Mouse (Mus musculus): ENCODE data around the gene Ubxn7.
"Not testable (repeated sequence)": the region's sequence is repeated elsewhere in the genome, so short reads cannot be mapped to it uniquely, and the experiment has no call there.

The Ubxn7 gene

DNA sequence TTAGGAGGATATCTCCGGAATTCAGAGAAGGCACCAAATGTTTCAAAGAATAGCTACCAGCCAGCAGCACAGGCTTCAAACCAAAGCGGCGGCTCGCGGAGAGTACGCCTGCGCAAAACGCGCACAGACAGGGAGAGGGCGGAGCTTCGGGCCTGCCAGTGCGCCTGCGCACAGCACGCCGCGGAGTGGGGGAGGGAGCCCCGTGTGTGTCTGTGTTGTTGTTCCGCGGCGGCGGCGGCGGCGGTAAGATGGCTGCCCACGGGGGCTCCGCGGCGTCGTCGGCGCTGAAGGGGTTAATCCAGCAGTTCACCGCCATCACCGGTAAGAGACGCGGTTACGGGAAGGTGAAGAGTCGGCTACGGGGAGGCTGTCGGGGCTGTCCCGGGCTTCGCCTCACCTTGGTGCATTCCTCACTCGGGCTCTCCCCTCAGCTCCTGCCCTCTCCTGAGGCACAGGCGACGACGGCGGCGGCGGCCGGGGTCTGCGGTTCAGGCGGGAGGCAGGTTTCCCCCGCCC, at the start of gene Ubxn7:
Gene Ubxn7 (plus strand): TSS at position 218 of the 516 bp plus-strand sequence.
- peak; percentile 98 for DNase-seq (ENCODE audit: low spot score in 2 of 2)

DNA sequence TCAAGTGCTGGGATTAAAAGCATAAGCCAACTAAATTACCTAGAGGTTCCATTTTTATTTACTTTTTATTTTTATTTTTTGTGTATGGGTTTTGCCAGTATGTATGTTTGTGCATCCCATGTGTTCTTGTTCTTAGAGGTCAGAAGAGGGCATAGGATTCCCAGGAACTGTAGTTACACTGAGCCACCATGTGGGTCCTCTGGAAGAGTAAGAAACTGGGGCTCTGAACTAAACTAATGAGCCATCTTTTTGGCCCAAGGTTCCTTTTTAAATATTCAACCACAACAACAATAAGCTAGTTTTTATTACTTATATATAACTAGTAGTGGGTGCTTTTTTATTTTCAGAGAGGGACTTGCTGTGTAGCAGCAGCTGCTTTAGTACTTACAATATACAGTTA, 49.4 kb upstream of the Ubxn7 start:
- no peak for DNase-seq (ENCODE audit: low spot score in 2 of 2)

DNA sequence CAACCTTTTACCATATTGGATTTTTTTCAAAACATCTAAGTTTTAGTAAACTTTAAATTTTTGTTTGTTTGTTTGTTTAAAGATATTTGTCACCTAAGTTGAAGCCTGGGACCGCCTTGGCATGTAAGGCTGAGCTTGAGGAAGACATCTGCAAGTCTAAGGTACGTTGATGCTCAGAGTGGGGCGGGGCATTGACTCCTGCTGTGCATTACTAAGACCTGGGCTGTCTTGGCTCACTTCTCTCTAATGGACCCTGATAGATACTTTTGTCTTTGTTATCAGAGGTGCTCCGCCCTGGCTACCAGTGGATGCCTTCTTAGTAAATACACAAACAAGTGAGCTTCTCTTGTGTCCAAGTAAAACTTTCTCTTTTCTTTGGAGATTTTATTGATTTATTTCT, 40.2 kb upstream of the Ubxn7 start:
- DNase-seq (ENCODE audit: low spot score in 2 of 2): no peak

DNA sequence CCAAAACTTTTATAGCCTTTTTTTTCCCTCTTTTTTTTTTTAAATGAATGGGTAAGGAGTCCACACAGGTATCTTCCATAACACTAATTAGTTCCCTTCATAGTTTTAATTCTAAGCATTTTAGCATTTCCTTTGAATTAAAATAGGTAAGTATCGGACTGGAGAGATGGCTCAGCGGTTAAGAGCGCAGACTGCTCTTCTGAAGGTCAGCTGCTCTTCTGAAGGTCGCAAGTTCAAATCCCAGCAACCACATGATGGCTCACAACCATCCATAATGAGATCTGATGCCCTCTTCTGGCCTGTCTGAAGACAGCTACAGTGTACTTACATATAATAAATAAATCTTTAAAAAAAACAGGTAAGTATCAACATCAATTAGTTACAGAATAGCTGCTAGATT, 32.4 kb upstream of the Ubxn7 start:
- not testable (repeated sequence) for DNase-seq (ENCODE audit: low spot score in 2 of 2)

DNA sequence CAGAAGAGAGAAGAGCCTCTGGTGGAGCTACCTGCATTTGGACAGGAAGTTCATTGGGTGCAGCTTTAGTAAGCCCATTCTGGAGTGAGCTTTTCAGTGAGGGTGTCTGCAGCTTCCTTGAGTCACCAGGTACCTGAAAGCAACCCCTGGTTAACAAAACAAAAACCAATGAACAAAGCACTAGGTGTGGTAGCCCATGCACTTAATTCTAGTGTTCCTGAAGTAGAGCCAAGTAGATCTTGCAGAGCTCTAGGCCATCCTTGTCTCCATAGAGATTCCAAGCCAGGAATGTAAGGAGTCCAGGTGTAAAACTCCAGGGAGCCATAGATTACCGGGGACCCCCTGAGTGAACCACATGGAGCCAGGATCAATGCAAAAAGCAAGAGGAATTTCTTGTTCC, 29.0 kb upstream of the Ubxn7 start:
- no peak for DNase-seq (ENCODE audit: low spot score in 2 of 2)

DNA sequence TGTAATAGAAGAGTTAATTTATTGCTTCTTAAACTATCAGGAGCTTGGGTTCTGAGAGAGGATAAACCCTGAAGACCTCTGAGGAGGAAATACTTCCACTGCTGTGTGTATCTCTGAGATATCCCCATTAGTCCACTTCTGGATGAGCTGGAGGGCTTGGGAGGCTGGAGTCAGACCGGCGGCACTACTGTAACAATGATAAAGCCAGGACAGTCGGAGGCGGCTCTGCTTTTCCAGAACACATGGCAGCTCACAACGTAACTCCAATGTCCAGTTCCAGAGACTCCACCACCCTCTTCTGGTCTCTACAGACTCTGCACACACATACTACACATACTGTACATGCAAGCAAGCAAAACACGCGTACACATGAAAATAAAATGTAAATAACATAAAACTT, 28.2 kb upstream of the Ubxn7 start:
- DNase-seq (ENCODE audit: low spot score in 2 of 2): no peak

DNA sequence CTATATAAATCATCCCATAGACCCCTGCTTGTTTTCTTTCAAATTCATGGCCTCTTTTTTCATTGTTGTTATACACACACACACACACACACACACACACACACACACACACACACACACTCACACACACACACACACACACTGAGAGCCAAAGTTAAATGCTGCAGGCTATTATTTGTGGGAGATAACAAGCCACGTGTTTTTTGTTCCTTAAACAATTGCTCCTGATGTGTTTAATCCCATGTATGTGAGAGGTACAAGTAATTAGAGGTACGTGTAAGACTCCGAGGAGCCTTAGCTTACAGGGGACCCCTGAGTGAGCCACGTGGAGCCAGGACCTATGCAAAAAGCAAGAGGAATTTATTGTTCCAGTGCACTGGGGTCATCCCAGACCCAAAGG, 20.1 kb upstream of the Ubxn7 start:
- no peak for DNase-seq (ENCODE audit: low spot score in 2 of 2)

DNA sequence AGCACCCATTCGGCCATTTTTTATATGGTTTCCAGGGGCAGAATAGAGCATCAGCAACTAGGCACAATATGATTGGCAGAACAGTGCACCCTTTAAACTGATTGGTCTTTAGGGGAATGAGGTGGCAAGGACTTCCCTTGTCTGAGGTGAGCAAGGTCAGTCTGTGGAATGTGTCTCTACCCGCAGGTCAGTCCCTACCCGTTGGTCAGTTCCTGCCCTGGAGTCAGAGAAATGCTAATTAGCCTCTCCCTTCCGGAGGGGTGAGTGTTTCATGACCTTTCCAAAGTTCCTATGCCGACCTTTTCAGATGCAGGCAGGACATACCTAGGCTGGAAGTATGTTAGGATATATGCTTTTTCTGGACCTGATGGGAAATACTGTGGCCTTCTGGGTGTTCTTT, 19.7 kb upstream of the Ubxn7 start:
- no peak for DNase-seq (ENCODE audit: low spot score in 2 of 2)

DNA sequence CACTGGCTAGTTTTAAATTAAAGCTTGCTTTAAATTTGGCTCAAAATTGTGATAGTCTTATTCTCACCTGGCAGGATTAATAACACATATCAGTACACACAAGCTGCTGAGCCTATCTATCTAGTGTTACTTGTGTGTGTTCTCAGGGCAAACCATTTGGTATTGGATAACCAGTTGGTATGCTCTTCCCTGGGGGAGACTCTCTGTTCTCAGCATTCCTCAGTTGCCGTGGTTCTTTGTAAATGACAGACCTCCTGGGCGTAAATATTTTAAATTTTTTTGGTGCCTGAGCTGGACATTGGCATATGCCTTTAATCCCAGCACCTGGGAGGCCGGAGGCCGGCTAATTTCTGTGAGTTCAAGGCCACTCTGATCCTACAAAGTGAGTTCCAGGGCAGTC, 19.2 kb upstream of the Ubxn7 start:
- no peak for DNase-seq (ENCODE audit: low spot score in 2 of 2)

DNA sequence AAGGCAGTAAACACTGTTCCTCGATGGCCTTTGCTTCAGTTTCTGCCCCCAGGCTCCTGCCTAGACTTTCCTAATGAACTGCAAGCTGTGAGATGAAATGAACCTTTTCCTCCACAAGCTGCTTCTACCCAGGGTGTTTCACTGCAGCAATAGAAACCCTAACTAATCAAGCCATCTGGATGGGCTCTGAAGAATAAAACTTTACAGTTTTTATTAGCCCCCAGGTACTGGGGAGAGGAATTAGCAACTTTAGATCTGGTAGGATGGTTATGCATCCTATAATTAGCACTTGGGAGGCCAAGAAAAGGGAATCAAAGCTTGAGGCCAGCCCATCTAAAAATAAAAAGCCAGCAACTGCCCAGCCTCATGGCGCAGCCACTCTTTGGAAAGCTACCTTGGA, 15.5 kb upstream of the Ubxn7 start:
- DNase-seq (ENCODE audit: low spot score in 2 of 2): no peak

DNA sequence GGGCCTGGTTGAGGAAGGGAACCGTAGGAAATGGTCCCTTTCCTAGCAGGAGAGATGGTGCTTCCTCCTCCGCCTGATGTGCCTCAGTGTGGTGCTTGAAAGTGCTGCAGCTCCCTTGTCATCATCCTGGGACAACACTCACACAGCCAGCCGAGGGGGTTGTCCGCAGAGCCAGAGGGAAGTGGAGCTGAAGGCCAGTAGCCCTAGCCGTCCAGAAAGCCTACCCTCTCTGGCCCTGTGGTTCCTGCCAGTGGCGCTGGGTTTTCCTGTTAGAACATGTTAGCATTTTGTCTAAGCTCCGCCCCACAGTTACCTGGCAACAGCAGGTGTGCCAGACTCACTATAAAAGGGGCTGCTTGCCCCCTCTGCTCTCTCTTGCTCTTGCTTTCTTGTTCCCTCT, 8.1 kb upstream of the Ubxn7 start:
- DNase-seq (ENCODE audit: low spot score in 2 of 2): no peak

DNA sequence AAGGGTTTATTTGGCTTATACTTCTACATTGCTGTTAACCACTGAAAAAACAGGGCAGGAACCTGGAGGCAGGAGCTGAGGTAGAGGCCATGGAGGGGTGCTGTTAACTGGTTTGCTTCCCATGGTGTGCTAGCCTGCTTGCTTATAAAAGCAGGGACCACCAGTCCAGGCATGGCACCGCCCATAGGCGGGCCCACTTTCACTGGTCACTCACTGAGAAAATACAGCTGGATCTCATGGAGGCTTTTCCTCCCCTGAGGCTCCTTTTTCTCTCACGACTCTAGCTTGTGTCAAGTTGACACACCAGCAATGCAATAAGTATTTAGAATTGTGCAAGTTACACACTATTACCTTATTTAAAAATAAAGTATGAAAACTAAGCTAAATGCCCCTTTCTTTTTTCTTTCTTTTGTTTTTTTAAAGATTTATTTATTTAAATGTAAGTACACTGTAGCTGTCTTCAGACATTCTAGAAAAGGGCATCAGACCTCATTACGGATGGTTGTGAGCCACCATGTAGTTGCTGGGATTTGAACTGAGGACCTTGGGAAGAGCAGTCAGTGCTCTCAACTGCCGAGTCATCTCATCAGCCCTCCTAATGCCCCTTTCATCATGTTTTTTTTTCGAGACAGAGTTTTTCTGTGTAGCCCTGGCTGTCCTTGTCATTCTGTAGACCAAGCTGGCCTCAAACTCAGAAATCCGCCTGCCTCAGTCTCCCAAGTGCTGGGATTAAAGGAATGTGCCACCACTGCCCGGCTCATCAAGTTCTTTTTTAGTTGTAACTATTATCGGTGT, 984 bp upstream of the Ubxn7 start:
- DNase-seq (ENCODE audit: low spot score in 2 of 2): no peak

DNA sequence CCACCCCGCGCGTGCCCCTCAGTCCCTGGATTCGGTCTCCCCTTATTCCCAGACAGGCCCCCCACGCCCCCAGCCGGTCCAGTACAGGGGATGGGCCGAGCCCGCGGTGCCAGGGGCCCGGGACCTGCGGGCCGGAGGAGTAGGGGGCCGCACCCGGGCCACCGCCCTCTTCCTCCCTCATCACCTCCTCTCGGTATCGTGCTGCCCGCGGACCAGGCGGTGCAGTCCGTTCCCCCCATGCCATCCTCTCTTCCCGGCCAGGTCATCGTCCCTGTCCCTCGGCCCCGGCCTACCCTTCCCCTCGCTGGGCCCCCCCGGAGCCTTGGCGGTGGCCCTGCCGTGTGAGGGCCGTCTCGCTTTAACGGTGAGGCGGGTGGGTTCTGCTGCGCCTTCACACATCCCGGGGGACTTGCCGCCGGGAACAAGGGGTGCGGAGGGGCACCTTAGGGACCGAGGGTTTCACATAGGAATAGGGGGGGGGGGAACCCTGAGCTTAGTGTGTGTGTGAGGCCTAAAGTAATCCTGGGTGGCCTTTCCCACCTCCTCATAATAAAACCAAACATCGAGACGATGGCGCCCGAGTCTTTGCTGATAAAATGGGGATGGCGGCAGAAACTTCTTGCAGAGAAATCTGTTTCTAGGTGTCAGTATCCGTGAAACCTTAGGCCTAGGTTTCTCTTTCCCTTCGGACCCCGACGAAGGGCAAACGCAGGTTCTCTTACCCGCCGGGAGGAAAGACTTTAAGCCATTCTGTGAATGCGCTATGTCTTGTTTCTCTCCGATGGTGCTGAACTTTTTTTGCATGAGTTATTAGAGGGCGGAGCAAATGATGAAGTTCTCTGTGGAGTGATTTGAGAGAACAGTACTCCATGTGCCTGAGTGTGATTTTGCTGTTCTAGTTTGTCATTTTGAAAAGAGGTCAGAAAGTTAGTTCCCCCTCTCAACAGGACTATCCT, 777 bp downstream of the Ubxn7 start:
- peak; percentile 32 to 46 for DNase-seq (ENCODE audit: low spot score in 2 of 2)

DNA sequence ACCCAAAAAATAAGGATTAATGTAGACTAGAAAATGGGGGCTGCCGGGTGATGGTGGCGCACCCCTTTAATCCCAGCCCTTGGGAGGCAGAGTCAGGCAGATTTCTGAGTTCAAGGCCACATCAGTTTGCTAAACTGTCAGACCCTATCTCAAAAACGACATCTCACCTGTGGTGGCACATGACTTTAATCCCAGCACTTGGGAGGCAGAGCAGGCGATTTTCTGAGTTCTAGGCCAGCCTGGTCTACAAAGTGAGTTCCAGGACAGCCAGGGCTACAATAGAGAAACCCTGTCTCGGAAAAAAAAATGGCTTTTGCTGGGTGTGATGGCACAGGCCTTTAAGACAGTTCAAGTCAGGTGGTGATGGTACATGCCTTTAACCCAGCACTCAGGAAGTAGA, 3.1 kb downstream of the Ubxn7 start:
- DNase-seq (ENCODE audit: low spot score in 2 of 2): no peak

DNA sequence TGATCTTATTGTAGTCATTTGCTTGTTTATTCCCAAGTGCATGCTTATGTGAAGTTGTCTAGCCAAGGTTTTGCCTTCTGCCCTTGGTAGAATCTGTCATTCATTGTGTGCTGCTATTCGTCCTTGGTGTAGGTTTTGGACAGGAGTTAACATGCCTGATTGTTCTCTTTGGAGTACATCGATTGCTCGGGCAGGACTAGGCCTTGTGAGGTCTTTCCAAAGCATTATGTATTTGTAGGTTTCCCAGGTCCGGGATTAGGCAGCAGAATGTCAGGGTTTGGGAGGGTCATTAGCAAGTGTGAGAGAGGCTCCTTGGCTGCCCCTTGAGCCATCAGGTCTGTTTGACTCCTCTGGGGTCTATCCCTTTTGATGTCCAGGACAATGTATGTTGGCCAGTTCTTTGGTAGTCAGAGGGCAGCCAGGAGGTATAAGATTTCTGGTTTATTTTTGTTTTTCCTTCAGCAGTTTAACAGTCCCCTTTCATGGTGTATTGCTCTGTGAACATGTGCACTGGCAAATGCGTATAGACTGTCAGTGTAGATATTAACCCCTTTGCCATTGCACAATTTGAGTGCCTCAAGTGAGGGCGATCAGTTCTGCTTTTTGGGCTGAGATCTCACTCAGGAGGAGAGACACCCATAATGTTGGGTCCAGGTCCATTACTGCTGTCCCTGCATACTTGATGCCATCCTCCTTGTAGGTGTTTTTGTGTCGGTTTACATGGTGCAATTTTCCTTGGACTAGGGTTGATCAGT, 4.1 kb downstream of the Ubxn7 start:
- no peak for DNase-seq (ENCODE audit: low spot score in 2 of 2)

DNA sequence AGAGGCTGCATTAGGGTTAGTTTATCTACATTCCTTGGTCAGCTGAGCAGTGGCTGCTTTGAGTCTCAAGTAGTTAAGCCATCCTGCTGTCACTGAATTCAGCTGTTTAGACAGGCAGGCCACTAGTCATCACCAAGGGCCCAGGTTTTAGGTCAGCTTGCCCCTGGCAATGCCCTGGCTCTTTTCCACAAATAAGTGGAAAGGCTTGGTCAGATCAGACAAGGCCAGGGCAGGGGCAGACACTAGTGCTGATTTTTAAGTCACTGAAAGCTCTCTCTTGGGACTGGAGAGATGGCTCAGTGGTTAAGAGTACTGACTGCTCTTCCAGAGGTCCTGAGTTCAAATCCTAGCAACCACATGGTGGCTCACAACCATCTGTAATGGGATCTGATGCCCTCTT, 4.9 kb downstream of the Ubxn7 start:
- DNase-seq (ENCODE audit: low spot score in 2 of 2): no peak

DNA sequence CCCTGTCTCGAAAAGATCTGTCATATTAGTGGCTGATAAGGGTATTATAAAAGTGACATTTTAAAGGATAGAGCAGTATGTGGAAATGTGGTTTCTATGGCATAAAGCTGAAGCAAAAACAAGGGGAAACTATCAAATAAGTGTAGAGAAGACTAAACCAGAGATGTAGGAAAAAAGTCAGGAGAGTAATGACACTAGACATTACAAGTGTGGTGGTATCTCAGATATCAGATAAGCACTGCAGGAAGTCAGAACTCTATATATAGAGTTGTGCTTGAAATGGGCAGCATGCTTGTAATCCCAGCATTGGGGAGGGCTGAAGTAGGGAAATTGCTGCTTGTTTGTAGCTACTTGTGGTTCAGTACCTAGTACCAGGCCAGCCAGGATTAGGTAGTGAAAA, 8.4 kb downstream of the Ubxn7 start:
- DNase-seq (ENCODE audit: low spot score in 2 of 2): no peak

DNA sequence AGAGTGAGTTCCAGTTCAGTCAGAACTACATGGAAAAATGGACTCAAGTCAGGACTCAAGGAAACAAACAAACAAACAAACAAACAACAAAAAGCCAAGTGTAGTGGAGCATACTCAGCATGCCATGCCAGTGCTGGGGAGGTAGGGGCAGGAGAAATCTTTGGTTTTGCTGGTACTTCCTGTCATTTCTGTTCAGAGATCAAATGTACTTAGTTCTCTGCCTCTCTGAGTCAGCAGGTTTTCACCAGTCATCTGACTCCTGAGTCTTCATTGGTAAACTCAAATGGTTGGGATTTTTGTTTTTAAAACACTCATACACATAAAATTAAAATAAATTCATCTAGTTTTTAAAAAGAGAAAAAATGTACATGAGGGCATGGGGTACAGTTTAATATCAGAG, 13.5 kb downstream of the Ubxn7 start:
- DNase-seq (ENCODE audit: low spot score in 2 of 2): no peak

DNA sequence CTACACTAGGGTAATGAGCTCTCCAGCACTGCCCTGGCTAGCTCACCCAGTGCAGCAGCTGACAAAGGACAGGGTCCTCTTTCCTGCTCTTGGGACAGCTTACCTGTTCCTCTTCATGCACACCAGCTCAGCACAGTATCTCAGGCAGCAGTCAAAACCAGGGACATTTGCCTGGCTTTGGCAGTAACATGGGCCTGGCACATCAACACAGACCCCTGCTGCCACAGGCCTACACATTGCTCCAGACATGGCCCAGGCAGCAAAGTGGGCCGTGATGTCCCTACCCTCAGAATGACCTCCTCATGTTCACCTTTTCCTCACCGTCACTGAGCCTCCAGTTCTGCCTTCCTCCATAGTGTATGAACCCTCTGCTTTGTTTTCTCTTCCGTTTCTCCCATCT, 18.7 kb downstream of the Ubxn7 start:
- DNase-seq (ENCODE audit: low spot score in 2 of 2): no peak

DNA sequence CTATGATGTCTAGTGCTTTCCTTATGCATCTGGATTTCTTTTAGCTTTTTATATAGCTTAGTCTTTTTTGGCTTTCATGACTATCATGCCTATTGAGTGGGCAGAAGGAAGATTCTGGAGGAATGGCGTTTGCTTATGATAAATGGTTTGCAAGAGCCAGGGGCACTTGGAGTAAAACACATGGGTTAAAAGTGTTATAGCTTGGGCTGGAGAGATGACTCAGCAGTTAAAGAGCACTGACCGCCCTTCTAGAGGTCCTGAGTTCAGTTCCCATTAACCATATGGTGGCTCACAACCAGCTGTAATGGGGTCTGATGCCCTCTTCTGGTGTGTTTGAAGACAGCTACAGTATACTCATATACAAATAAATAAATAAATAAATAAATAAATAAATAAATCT, 31.5 kb downstream of the Ubxn7 start:
- no peak for DNase-seq (ENCODE audit: low spot score in 2 of 2)

DNA sequence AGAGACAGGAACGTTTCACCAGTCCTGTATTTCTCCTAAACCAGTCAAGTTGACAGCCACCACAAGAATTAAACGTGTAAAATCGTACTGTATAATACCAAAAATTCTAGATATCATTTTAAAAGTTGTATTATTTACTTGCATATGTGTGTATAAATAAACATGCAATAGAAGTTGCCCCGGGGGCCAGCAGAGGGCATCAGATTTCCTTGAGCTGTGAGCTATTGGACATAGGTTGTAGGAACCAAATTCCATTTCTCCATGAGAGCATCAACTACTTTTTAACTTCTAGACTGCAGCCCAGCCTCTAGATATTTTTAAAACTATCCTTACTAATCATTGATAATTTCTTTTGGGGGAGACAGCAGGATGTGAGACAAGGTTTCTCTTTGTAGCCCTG, 39.3 kb downstream of the Ubxn7 start:
- DNase-seq (ENCODE audit: low spot score in 2 of 2): peak in 1 of 2 experiments; percentile 28

DNA sequence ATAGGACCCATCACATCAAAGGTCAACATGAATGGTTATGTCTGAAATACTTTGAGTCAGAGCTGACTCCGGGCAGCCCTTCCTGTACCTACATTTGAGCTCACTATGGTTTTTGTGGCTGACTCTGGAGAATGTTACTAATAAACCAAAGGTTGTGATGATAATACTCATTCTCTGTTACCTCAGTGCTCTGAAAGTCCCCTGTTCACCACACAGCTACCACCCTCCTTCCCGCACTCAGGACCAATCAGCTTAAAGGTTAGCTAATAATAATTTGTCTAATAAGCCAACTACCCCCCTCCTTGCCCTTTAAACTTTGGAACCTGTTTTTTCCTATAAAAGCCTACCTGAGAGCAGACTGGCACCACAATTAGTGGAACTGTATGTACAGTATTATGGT, 47.5 kb downstream of the Ubxn7 start:
- no peak for DNase-seq (ENCODE audit: low spot score in 2 of 2)
